Mouse (Mus musculus) left cerebral cortex, postnatal 36 days (tissue): ENCODE results near the gene Myh7b. TPM values are rescaled to one million over a fixed set of nuclear protein-coding genes. Genes with fewer than 3 reads are reported as not detected.

ENCODE experiments used
- DNase-seq, 2 experiments: peaks; one replicate each; pipeline ENCODE4 v3.0.0; 2021 to 2022; ENCODE audit warnings: low spot score in 2 of 2, mixed read lengths in 1 of 2
- intact Hi-C: fragments of 180-260 bp; cut with DNase I; formaldehyde crosslinking; loops from one replicate; pipeline ENCODE4 v1.15.1; 2025
- total RNA-seq, 2 experiments: library from RNA; stranded (reverse); gene quantifications; 2 replicates each; pipeline ENCODE4 v1.2.3; 2021

Myh7b gene
- total RNA-seq = 1 to 10 TPM; 3.8 to 4.2 TPM

- intact Hi-C loops = no loop called here
- no peak for DNase-seq
Measured at GRCm38 (mm10) chr2:155610978-155611377, at the start of gene Myh7b. TSS of gene Myh7b (plus strand) at chr2:155611212.

- intact Hi-C loops = no loop called here
Measured at GRCm38 (mm10) chr2:155562209-155562608, 48.8 kb upstream of the Myh7b start.

GRCm38 (mm10) chr2:155562934-155563333 lies 48.1 kb upstream of the Myh7b start:
- DNase-seq = no peak
- intact Hi-C loops = no loop called here

More at GRCm38 (mm10) chr2:155562209-155562608, 48.8 kb upstream of the Myh7b start:
- no peak for DNase-seq

- DNase-seq = no peak
- intact Hi-C loops = no loop called here
Measured at GRCm38 (mm10) chr2:155567751-155568150, 43.3 kb upstream of the Myh7b start.

GRCm38 (mm10) chr2:155569223-155569807 lies 41.7 kb upstream of the Myh7b start:
- no peak for DNase-seq
- intact Hi-C loops = no loop called here

GRCm38 (mm10) chr2:155573001-155573400 lies 38.0 kb upstream of the Myh7b start:
- intact Hi-C loops = no loop called here
- no peak for DNase-seq

GRCm38 (mm10) chr2:155573996-155574395 lies 37.0 kb upstream of the Myh7b start:
- DNase-seq = no peak
- intact Hi-C loops = no loop called here

- intact Hi-C loops = no loop called here
- peak; percentile 21 to 26 for DNase-seq
Measured at GRCm38 (mm10) chr2:155574700-155575099, 36.3 kb upstream of the Myh7b start.

- intact Hi-C loops = no loop called here
- DNase-seq = no peak
Measured at GRCm38 (mm10) chr2:155576656-155577055, 34.4 kb upstream of the Myh7b start.

GRCm38 (mm10) chr2:155580331-155580730 lies 30.7 kb upstream of the Myh7b start:
- no peak for DNase-seq
- intact Hi-C loops = no loop called here

- DNase-seq = no peak
- intact Hi-C loops = no loop called here
Measured at GRCm38 (mm10) chr2:155582384-155582995, 28.5 kb upstream of the Myh7b start.

GRCm38 (mm10) chr2:155582996-155583395 lies 28.0 kb upstream of the Myh7b start:
- intact Hi-C loops = no loop called here
- no peak for DNase-seq

- DNase-seq = peak in 1 of 2 experiments; percentile 25
- intact Hi-C loops = loop anchor here (2.0 kb wide), 1 partner anchor 67 kb away; the partner anchor contains the start of gene Acss2
Measured at GRCm38 (mm10) chr2:155583927-155584530, 27.0 kb upstream of the Myh7b start.

GRCm38 (mm10) chr2:155585082-155585481 lies 25.9 kb upstream of the Myh7b start:
- DNase-seq = no peak
- intact Hi-C loops = loop anchor here (2.0 kb wide), 1 partner anchor 68 kb away; the partner anchor contains the start of gene Acss2

GRCm38 (mm10) chr2:155585486-155585885 lies 25.5 kb upstream of the Myh7b start:
- DNase-seq = no peak
- intact Hi-C loops = loop anchor here (2.0 kb wide), 1 partner anchor 69 kb away; the partner anchor contains the start of gene Acss2

GRCm38 (mm10) chr2:155588136-155588535 lies 22.9 kb upstream of the Myh7b start:
- intact Hi-C loops = no loop called here
- DNase-seq = no peak

- intact Hi-C loops = no loop called here
- DNase-seq = no peak
Measured at GRCm38 (mm10) chr2:155589521-155589920, 21.5 kb upstream of the Myh7b start.

GRCm38 (mm10) chr2:155590876-155591275 lies 20.1 kb upstream of the Myh7b start:
- intact Hi-C loops = no loop called here
- DNase-seq = no peak

GRCm38 (mm10) chr2:155591676-155592075 lies 19.3 kb upstream of the Myh7b start:
- intact Hi-C loops = loop anchor here (2.0 kb wide), 1 partner anchor 75 kb away; the partner anchor contains the start of gene Acss2

GRCm38 (mm10) chr2:155592137-155592853 lies 18.7 kb upstream of the Myh7b start, which contains the start of gene Gss:
TSS of gene Gss (minus strand) at chr2:155592810.
- DNase-seq = peak; percentile 98 to 99
- intact Hi-C loops = loop anchor here (2.0 kb wide), 1 partner anchor 75 kb away; the partner anchor contains the start of gene Acss2

More at GRCm38 (mm10) chr2:155591676-155592075, 19.3 kb upstream of the Myh7b start:
- no peak for DNase-seq
